Mouse (Mus musculus): ENCODE measurements around the gene Dnlz. TPM values are rescaled to one million over a fixed set of nuclear protein-coding genes. Genes with fewer than 3 reads are reported as not detected.

Dnlz gene
- polyA plus RNA-seq, 1 experiment from 2014 or later = 30.6 TPM

- Histone ChIP-seq H3K36me3 (ENCODE audit: insufficient read depth, low read length) (peaks cover 16% of the 10 kb centered on the region; the same call in 1 of the 2 replicates), H3K9ac (replicated peaks; ENCODE audit: low read length) (no peak overlapping the region), H3K4me2 (replicated peaks; ENCODE audit: low read depth, low read length) (no peak overlapping the region), H3K27ac (ENCODE audit: low read length) (no peak overlapping the region), H3K27me3 (ENCODE audit: insufficient read depth, low read length) (no peaks in the 10 kb centered on the region), H3K4me3 (ENCODE audit: low read length) (no peak overlapping the region), H3K4me1 (ENCODE audit: insufficient read depth, low read length) (peaks cover 4% of the 10 kb centered on the region; the same call in 1 of the 2 replicates), H3K9me3 (ENCODE audit: low read length) (no peaks in the 10 kb centered on the region)
- 83% methylated on average over 6 of the region's 6 CpGs for WGBS
- ATAC-seq (ENCODE audit: low FRiP score, low TSS enrichment) = no peak
These were observed 8.1 kb upstream of the Dnlz start for GRCm38 (mm10) chr2:26359983-26360382.

- no peak overlapping the region for H3K9ac ChIP-seq (replicated peaks; ENCODE audit: low read length)
- no peak overlapping the region for H3K27ac ChIP-seq (ENCODE audit: low read length)
- H3K36me3 ChIP-seq (ENCODE audit: insufficient read depth, low read length) = peaks cover 9% of the 10 kb centered on the region; the same call in 1 of the 2 replicates
- peaks cover 4% of the 10 kb centered on the region; the same call in 1 of the 2 replicates for H3K4me1 ChIP-seq (ENCODE audit: insufficient read depth, low read length)
- H3K9me3 ChIP-seq (ENCODE audit: low read length) = no peaks in the 10 kb centered on the region
- H3K27me3 ChIP-seq (ENCODE audit: insufficient read depth, low read length) = no peaks in the 10 kb centered on the region
- H3K4me2 ChIP-seq (replicated peaks; ENCODE audit: low read depth, low read length) = no peak overlapping the region
- no peak overlapping the region for H3K4me3 ChIP-seq (ENCODE audit: low read length)
- 88% methylated on average over 13 of the region's 13 CpGs for WGBS
- no peak; the same call in 1 of the 2 replicates for ATAC-seq (ENCODE audit: low FRiP score, low TSS enrichment)
These were observed 6.9 kb upstream of the Dnlz start for GRCm38 (mm10) chr2:26358667-26359320.

GRCm38 (mm10) chr2:26357484-26357883, 5.6 kb upstream of the Dnlz start:
- Histone ChIP-seq H3K9ac (replicated peaks; ENCODE audit: low read length) (no peak overlapping the region), H3K27ac (ENCODE audit: low read length) (no peak overlapping the region), H3K9me3 (ENCODE audit: low read length) (no peaks in the 10 kb centered on the region), H3K4me2 (replicated peaks; ENCODE audit: low read depth, low read length) (no peak overlapping the region), H3K36me3 (ENCODE audit: insufficient read depth, low read length) (no peaks in the 10 kb centered on the region), H3K27me3 (ENCODE audit: insufficient read depth, low read length) (no peaks in the 10 kb centered on the region), H3K4me1 (ENCODE audit: insufficient read depth, low read length) (peaks cover 8% of the 10 kb centered on the region), H3K4me3 (ENCODE audit: low read length) (no peak overlapping the region)
- peak; percentile 50 for ATAC-seq (ENCODE audit: low FRiP score, low TSS enrichment)
- WGBS = 40% methylated on average over 15 of the region's 15 CpGs

- H3K4me3 ChIP-seq (ENCODE audit: low read length) = no peak overlapping the region
- no peaks in the 10 kb centered on the region for H3K27me3 ChIP-seq (ENCODE audit: insufficient read depth, low read length)
- WGBS = 78% methylated on average over 7 of the region's 7 CpGs
- H3K4me1 ChIP-seq (ENCODE audit: insufficient read depth, low read length) = peaks cover 10% of the 10 kb centered on the region
- no peak for ATAC-seq (ENCODE audit: low FRiP score, low TSS enrichment)
- H3K27ac ChIP-seq (ENCODE audit: low read length) = no peak overlapping the region
- no peaks in the 10 kb centered on the region for H3K9me3 ChIP-seq (ENCODE audit: low read length)
- no peaks in the 10 kb centered on the region for H3K36me3 ChIP-seq (ENCODE audit: insufficient read depth, low read length)
- no peak overlapping the region for H3K4me2 ChIP-seq (replicated peaks; ENCODE audit: low read depth, low read length)
- H3K9ac ChIP-seq (replicated peaks; ENCODE audit: low read length) = no peak overlapping the region
These were observed 4.8 kb upstream of the Dnlz start for GRCm38 (mm10) chr2:26356678-26357077.

- Histone ChIP-seq H3K36me3 (ENCODE audit: insufficient read depth, low read length) (no peaks in the 10 kb centered on the region), H3K27ac (ENCODE audit: low read length) (no peak overlapping the region), H3K27me3 (ENCODE audit: insufficient read depth, low read length) (no peaks in the 10 kb centered on the region), H3K9me3 (ENCODE audit: low read length) (no peaks in the 10 kb centered on the region), H3K9ac (replicated peaks; ENCODE audit: low read length) (no peak overlapping the region), H3K4me3 (ENCODE audit: low read length) (no peak overlapping the region), H3K4me1 (ENCODE audit: insufficient read depth, low read length) (peaks cover 10% of the 10 kb centered on the region), H3K4me2 (replicated peaks; ENCODE audit: low read depth, low read length) (no peak overlapping the region)
- 78% methylated on average over 4 of the region's 4 CpGs for WGBS
- no peak for ATAC-seq (ENCODE audit: low FRiP score, low TSS enrichment)
These were observed 4.3 kb upstream of the Dnlz start for GRCm38 (mm10) chr2:26356231-26356630.

- Histone ChIP-seq H3K4me1 (ENCODE audit: insufficient read depth, low read length) (peaks cover 18% of the 10 kb centered on the region), H3K27me3 (ENCODE audit: insufficient read depth, low read length) (no peaks in the 10 kb centered on the region), H3K4me2 (replicated peaks; ENCODE audit: low read depth, low read length) (no peak overlapping the region), H3K4me3 (ENCODE audit: low read length) (no peak overlapping the region), H3K9me3 (ENCODE audit: low read length) (no peaks in the 10 kb centered on the region), H3K27ac (ENCODE audit: low read length) (no peak overlapping the region), H3K36me3 (ENCODE audit: insufficient read depth, low read length) (peaks cover 10% of the 10 kb centered on the region; the same call in 1 of the 2 replicates), H3K9ac (replicated peaks; ENCODE audit: low read length) (no peak overlapping the region)
- 89% methylated on average over 4 of the region's 4 CpGs for WGBS
- ATAC-seq (ENCODE audit: low FRiP score, low TSS enrichment) = no peak
These were observed 2.5 kb upstream of the Dnlz start for GRCm38 (mm10) chr2:26354401-26354800.

GRCm38 (mm10) chr2:26353066-26353980, 1.4 kb upstream of the Dnlz start:
- no peak for ATAC-seq (ENCODE audit: low FRiP score, low TSS enrichment)
- Histone ChIP-seq H3K27me3 (ENCODE audit: insufficient read depth, low read length) (no peaks in the 10 kb centered on the region), H3K4me1 (ENCODE audit: insufficient read depth, low read length) (peaks cover 22% of the 10 kb centered on the region), H3K9me3 (ENCODE audit: low read length) (no peaks in the 10 kb centered on the region), H3K9ac (replicated peaks; ENCODE audit: low read length) (peak overlapping the region; percentile 95; the same call in 1 of the 2 replicates), H3K4me2 (replicated peaks; ENCODE audit: low read depth, low read length) (peak overlapping the region; percentile 98), H3K4me3 (ENCODE audit: low read length) (peak overlapping the region; percentile 84), H3K36me3 (ENCODE audit: insufficient read depth, low read length) (peaks cover 16% of the 10 kb centered on the region), H3K27ac (ENCODE audit: low read length) (no peak overlapping the region)
- WGBS = 86% methylated on average over 11 of the region's 11 CpGs

GRCm38 (mm10) chr2:26352291-26352910, 491 bp upstream of the Dnlz start:
- Histone ChIP-seq H3K36me3 (ENCODE audit: insufficient read depth, low read length) (peaks cover 16% of the 10 kb centered on the region), H3K27ac (ENCODE audit: low read length) (peak overlapping the region; percentile 43; the same call in 1 of the 2 replicates), H3K9me3 (ENCODE audit: low read length) (no peaks in the 10 kb centered on the region), H3K4me2 (replicated peaks; ENCODE audit: low read depth, low read length) (peak overlapping the region; percentile 98), H3K4me1 (ENCODE audit: insufficient read depth, low read length) (peaks cover 19% of the 10 kb centered on the region), H3K9ac (replicated peaks; ENCODE audit: low read length) (peak overlapping the region; percentile 95), H3K4me3 (ENCODE audit: low read length) (peak overlapping the region; percentile 84), H3K27me3 (ENCODE audit: insufficient read depth, low read length) (no peaks in the 10 kb centered on the region)
- peak; percentile 40 for ATAC-seq (ENCODE audit: low FRiP score, low TSS enrichment)
- 2% methylated on average over 36 of the region's 36 CpGs for WGBS

- no peaks in the 10 kb centered on the region for H3K9me3 ChIP-seq (ENCODE audit: low read length)
- H3K36me3 ChIP-seq (ENCODE audit: insufficient read depth, low read length) = peaks cover 40% of the 10 kb centered on the region
- 50% methylated on average over 6 of the region's 6 CpGs for WGBS
- no peak for ATAC-seq (ENCODE audit: low FRiP score, low TSS enrichment)
- peaks cover 25% of the 10 kb centered on the region for H3K4me1 ChIP-seq (ENCODE audit: insufficient read depth, low read length)
- H3K4me3 ChIP-seq (ENCODE audit: low read length) = no peak overlapping the region
- peak overlapping the region; percentile 47 for H3K27ac ChIP-seq (ENCODE audit: low read length)
- no peaks in the 10 kb centered on the region for H3K27me3 ChIP-seq (ENCODE audit: insufficient read depth, low read length)
- H3K4me2 ChIP-seq (replicated peaks; ENCODE audit: low read depth, low read length) = no peak overlapping the region
- H3K9ac ChIP-seq (replicated peaks; ENCODE audit: low read length) = no peak overlapping the region
These were observed 3.7 kb downstream of the Dnlz start for GRCm38 (mm10) chr2:26348241-26348640.

Data from kidney, embryonic 16.5 days (tissue).